Mouse (Mus musculus): ENCODE measurements around the gene Stub1. TPM values are rescaled to one million over a fixed set of nuclear protein-coding genes. Genes with fewer than 3 reads are reported as not detected.
A peak's percentile ranks its signal among the peaks of the same experiment; 100 is the strongest.

The Stub1 gene
- polyA plus RNA-seq, 1 experiment from 2014 or later = 296 TPM

GRCm38 (mm10) chr17:25877741-25878610 lies 44.8 kb upstream of the Stub1 start:
- H3K27ac ChIP-seq (ENCODE audit: low read depth, low read length) = no peak overlapping the region
- DNase-seq (ENCODE audit: low spot score, missing footprints) (no peak), ATAC-seq (ENCODE audit: low FRiP score) (no peak)
- no peak overlapping the region for H3K9ac ChIP-seq (ENCODE audit: low read length)
- H3K9me3 ChIP-seq (ENCODE audit: control insufficient read depth, low read length) = no peaks in the 10 kb centered on the region
- H3K4me2 ChIP-seq = no peak overlapping the region
- peaks cover 45% of the 10 kb centered on the region for H3K4me1 ChIP-seq (ENCODE audit: control insufficient read depth, insufficient read depth, low read length)
- WGBS = 93% methylated on average over 32 of the region's 32 CpGs
- no peaks in the 10 kb centered on the region for H3K36me3 ChIP-seq (ENCODE audit: control insufficient read depth, insufficient read depth, low read length)
- no peak overlapping the region for H3K4me3 ChIP-seq (ENCODE audit: low read depth, low read length)
- no peaks in the 10 kb centered on the region for H3K27me3 ChIP-seq (ENCODE audit: control insufficient read depth, insufficient read depth, low read length)

DNA sequence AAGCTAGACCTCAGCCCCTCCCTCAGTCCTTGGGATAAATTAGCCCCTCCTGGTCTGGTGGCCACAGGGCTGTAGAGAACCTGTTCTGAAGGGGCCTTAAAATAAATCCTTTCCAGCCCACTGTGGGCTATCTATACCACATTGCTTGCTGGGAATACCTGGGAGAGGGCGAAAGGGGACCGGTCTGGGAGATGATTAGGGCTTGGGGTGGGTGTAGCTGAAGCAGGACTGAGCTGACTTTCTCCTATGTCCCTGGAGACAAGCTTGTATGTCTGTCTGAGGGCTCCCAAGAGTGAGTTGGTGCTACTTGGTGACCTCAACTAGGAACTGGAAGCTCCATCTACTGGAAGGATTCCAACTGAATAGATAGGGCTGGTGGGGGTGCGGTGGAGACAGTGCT lies 43.8 kb upstream of the Stub1 start:
- 92% methylated on average over 3 of the region's 3 CpGs for WGBS
- no peak overlapping the region for H3K4me2 ChIP-seq
- H3K9ac ChIP-seq (ENCODE audit: low read length) = no peak overlapping the region; the same call in 1 of the 2 replicates
- H3K4me3 ChIP-seq (ENCODE audit: low read depth, low read length) = no peak overlapping the region
- no peak for DNase-seq (ENCODE audit: low spot score, missing footprints)
- H3K4me1 ChIP-seq (ENCODE audit: control insufficient read depth, insufficient read depth, low read length) = peaks cover 38% of the 10 kb centered on the region
- H3K27me3 ChIP-seq (ENCODE audit: control insufficient read depth, insufficient read depth, low read length) = no peaks in the 10 kb centered on the region
- ATAC-seq (ENCODE audit: low FRiP score) = no peak
- H3K9me3 ChIP-seq (ENCODE audit: control insufficient read depth, low read length) = no peaks in the 10 kb centered on the region
- no peak overlapping the region for H3K27ac ChIP-seq (ENCODE audit: low read depth, low read length)
- no peaks in the 10 kb centered on the region for H3K36me3 ChIP-seq (ENCODE audit: control insufficient read depth, insufficient read depth, low read length)

DNA sequence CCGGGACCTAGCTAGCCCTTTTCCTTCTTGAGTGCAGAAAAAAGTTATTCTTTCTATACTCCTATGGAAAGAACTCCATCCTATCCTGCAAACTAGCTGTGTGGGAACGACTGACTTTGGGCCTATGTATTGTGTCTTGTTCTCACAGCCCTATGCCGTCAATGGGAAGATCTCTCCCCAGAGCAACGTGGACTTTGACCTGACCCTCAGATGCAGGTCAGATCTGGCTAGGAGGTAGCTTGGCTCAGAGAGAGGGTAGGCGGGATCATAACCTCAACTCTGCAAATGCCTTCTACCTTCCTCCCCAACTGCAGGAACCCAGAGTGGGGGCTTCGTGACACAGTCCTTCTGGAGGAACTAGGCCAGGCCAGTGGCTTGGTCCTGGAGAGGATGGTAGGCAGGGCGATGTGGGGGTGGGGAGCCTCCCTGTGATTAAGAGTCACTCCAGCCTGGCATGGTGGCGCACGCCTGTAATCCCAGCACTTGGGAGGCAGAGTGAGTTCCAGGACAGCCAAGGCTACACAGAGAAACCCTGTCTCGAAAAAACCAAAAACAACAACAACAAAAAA lies 43.2 kb upstream of the Stub1 start:
- Histone ChIP-seq H3K4me1 (ENCODE audit: control insufficient read depth, insufficient read depth, low read length) (peaks cover 32% of the 10 kb centered on the region), H3K4me3 (ENCODE audit: low read depth, low read length) (peak overlapping the region; percentile 80), H3K27ac (ENCODE audit: low read depth, low read length) (no peak overlapping the region), H3K9ac (ENCODE audit: low read length) (peak overlapping the region; percentile 78), H3K36me3 (ENCODE audit: control insufficient read depth, insufficient read depth, low read length) (no peaks in the 10 kb centered on the region), H3K9me3 (ENCODE audit: control insufficient read depth, low read length) (no peaks in the 10 kb centered on the region), H3K27me3 (ENCODE audit: control insufficient read depth, insufficient read depth, low read length) (no peaks in the 10 kb centered on the region), H3K4me2 (peak overlapping the region; percentile 90)
- DNase-seq (ENCODE audit: low spot score, missing footprints) = peak; percentile 84
- WGBS = 53% methylated on average over 10 of the region's 10 CpGs
- ATAC-seq (ENCODE audit: low FRiP score) = no peak

DNA sequence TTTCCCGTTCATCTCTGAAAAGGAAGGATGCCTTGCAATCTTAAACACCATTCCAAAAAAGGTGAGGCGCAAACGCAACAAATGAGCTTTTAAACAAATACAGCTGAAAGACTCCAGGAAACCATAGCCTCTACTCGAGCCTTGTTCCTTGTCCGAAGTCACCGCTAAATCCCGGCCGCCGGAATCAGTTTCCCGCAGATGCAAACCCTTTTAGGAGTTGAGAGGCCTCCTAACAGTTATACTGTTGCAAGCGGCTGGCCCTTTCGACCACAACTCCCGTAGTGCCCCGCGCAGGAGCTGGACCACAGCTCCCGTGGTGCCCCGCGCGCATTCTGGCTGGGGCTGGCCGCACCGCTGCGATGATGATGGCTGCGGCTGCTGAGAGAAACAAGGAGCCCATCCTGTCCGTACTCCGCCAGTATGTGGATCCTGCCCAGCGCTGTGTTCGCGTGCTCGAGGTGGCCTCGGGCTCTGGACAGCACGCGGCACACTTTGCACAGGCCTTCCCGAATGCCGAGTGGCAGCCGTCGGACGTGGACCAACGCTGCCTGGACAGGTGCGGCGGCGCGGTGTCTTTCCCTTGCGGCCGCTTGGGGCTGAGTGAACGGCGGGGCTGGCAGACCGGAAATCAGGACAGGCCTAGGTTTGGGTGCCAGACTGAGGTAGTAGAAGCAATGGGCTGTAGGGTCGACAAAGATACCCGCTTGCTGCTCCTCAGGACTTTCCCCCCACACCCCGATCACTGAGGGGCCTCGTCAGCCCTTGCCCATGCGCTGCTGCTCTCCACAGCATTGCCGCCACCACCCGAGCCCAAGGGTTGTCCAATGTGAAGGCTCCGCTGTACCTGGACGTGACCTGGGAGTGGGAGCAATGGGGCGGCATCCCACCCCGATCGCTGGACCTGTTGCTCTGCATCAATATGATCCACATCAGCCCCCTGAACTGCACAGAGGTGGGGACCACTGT lies 42.2 kb upstream of the Stub1 start:
- Histone ChIP-seq H3K27me3 (ENCODE audit: control insufficient read depth, insufficient read depth, low read length) (no peaks in the 10 kb centered on the region), H3K27ac (ENCODE audit: low read depth, low read length) (peak overlapping the region; percentile 85), H3K4me3 (ENCODE audit: low read depth, low read length) (peak overlapping the region; percentile 80), H3K36me3 (ENCODE audit: control insufficient read depth, insufficient read depth, low read length) (no peaks in the 10 kb centered on the region), H3K9me3 (ENCODE audit: control insufficient read depth, low read length) (no peaks in the 10 kb centered on the region), H3K4me2 (peak overlapping the region; percentile 90), H3K9ac (ENCODE audit: low read length) (peak overlapping the region; percentile 78), H3K4me1 (ENCODE audit: control insufficient read depth, insufficient read depth, low read length) (peaks cover 23% of the 10 kb centered on the region)
- peak; percentile 90 for ATAC-seq (ENCODE audit: low FRiP score)
- DNase-seq (ENCODE audit: low spot score, missing footprints) = peak; percentile 98
- WGBS = 1% methylated on average over 59 of the region's 59 CpGs

DNA sequence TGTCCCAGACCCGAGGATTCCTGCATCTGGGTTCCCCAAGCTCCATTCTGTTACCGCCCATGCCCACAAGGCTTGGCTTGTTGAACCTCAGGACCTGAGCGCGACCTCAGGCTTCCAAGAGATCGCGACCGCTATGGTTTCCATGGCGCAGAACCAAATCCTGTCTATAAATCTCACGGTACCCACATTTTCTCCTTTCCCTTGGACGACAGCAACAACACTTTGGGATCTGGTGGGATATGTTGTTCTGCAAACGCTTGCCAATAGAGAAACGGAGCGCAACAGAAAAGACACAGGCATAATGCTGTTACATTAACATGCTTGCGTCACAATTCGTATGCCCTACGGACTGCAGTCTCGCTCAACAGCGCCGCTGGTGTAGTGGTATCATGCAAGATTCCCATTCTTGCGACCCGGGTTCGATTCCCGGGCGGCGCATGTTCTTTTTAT lies 41.5 kb upstream of the Stub1 start, which contains the start of gene Mettl26:
Gene Mettl26 (plus strand): TSS at position 354 of the 450 bp plus-strand sequence.
- WGBS = under 1% methylated on average over 25 of the region's 25 CpGs

GRCm38 (mm10) chr17:25874148-25874720 lies 41.0 kb upstream of the Stub1 start:
- ATAC-seq (ENCODE audit: low FRiP score) = peak; percentile 17; the same call in 1 of the 2 replicates
- H3K4me1 ChIP-seq (ENCODE audit: control insufficient read depth, insufficient read depth, low read length) = peaks cover 14% of the 10 kb centered on the region

More for the DNA sequence above, 41.5 kb upstream of the Stub1 start, which contains the start of gene Mettl26:
- H3K36me3 ChIP-seq (ENCODE audit: control insufficient read depth, insufficient read depth, low read length) = no peaks in the 10 kb centered on the region
- H3K4me2 ChIP-seq = peak within 1 kb of the TSS; percentile 90
- ATAC-seq (ENCODE audit: low FRiP score) (peak; percentile 73), DNase-seq (ENCODE audit: low spot score, missing footprints) (peak; percentile 100)
- H3K9ac ChIP-seq (ENCODE audit: low read length) = peak within 1 kb of the TSS; percentile 78
- no peaks in the 10 kb centered on the region for H3K9me3 ChIP-seq (ENCODE audit: control insufficient read depth, low read length)
- peaks cover 16% of the 10 kb centered on the region for H3K4me1 ChIP-seq (ENCODE audit: control insufficient read depth, insufficient read depth, low read length)
- H3K27ac ChIP-seq (ENCODE audit: low read depth, low read length) = peak within 1 kb of the TSS; percentile 85
- H3K27me3 ChIP-seq (ENCODE audit: control insufficient read depth, insufficient read depth, low read length) = no peaks in the 10 kb centered on the region
- peak within 1 kb of the TSS; percentile 80 for H3K4me3 ChIP-seq (ENCODE audit: low read depth, low read length)

DNA sequence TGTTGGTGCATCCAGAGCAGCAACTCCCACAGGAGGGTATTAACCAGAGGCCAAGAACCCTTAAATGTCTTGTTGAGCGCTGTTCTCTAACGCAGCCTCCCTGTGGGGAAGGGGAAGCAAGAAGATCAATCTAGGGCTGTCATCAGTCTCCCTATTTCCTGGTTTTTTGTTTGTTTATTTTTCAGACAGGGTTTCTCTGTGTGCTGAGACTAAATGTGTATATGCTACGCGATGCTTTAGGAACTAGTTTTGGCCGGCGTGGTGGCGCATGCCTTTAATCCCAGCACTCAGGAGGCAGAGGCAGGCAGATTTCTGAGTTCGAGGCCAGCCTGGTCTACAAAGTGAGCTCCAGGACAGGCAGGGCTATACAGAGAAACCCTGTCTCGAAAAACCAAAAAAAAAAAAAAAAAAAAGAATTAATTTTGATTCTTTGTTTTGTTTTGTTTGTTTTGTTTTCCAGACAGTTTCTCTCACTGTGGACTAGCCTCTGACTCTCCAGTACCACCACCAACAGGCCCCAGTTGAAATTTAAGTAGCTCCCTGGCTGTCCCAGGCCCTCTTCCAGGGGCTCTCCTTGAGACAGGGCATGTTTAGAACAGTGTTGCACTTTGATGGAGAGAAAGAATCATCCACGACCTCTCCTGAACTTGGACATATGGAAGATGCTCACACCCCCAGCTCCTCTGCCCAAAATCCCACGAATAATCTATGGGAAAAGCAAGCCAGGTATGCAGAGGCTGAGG lies 40.4 kb upstream of the Stub1 start:
- WGBS = 83% methylated on average over 11 of the region's 11 CpGs
- Histone ChIP-seq H3K9ac (ENCODE audit: low read length) (peak overlapping the region; percentile 57; the same call in 1 of the 2 replicates), H3K27me3 (ENCODE audit: control insufficient read depth, insufficient read depth, low read length) (no peaks in the 10 kb centered on the region), H3K4me3 (ENCODE audit: low read depth, low read length) (peak overlapping the region; percentile 80; the same call in 1 of the 2 replicates), H3K4me1 (ENCODE audit: control insufficient read depth, insufficient read depth, low read length) (peaks cover 18% of the 10 kb centered on the region), H3K27ac (ENCODE audit: low read depth, low read length) (no peak overlapping the region), H3K36me3 (ENCODE audit: control insufficient read depth, insufficient read depth, low read length) (no peaks in the 10 kb centered on the region), H3K9me3 (ENCODE audit: control insufficient read depth, low read length) (no peaks in the 10 kb centered on the region), H3K4me2 (peak overlapping the region; percentile 90)
- ATAC-seq (ENCODE audit: low FRiP score) (no peak), DNase-seq (ENCODE audit: low spot score, missing footprints) (no peak)

More at GRCm38 (mm10) chr17:25874148-25874720, 41.0 kb upstream of the Stub1 start:
- no peaks in the 10 kb centered on the region for H3K27me3 ChIP-seq (ENCODE audit: control insufficient read depth, insufficient read depth, low read length)
- H3K4me3 ChIP-seq (ENCODE audit: low read depth, low read length) = peak overlapping the region; percentile 80
- peak overlapping the region; percentile 90 for H3K4me2 ChIP-seq
- H3K9ac ChIP-seq (ENCODE audit: low read length) = peak overlapping the region; percentile 57
- no peak for DNase-seq (ENCODE audit: low spot score, missing footprints)
- peak overlapping the region; percentile 49; the same call in 1 of the 2 replicates for H3K27ac ChIP-seq (ENCODE audit: low read depth, low read length)
- no peaks in the 10 kb centered on the region for H3K36me3 ChIP-seq (ENCODE audit: control insufficient read depth, insufficient read depth, low read length)
- H3K9me3 ChIP-seq (ENCODE audit: control insufficient read depth, low read length) = no peaks in the 10 kb centered on the region
- WGBS = 9% methylated on average over 14 of the region's 14 CpGs

DNA sequence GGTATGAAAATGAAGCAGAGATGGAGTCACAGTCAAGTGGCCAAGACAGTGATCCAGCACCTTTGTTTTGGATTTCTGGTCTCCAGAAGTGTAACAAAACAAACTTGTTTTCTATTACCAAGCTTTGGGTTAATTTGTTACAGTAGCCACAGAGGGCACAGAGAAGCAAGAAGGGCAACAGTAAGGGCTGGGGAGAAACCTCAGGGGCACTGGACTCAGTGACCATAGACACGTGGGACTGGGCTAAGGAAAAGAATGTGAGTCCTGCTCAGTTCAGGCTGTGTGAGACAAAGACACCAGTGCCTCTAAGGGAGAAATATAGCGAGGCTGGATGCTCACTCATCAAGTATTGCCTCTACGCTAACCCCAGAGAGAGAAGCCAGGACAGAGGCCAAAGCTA lies 39.5 kb upstream of the Stub1 start:
- H3K36me3 ChIP-seq (ENCODE audit: control insufficient read depth, insufficient read depth, low read length) = no peaks in the 10 kb centered on the region
- peaks cover 23% of the 10 kb centered on the region for H3K4me1 ChIP-seq (ENCODE audit: control insufficient read depth, insufficient read depth, low read length)
- no peak overlapping the region for H3K4me3 ChIP-seq (ENCODE audit: low read depth, low read length)
- H3K9ac ChIP-seq (ENCODE audit: low read length) = no peak overlapping the region
- WGBS = 87% methylated on average over 3 of the region's 3 CpGs
- H3K4me2 ChIP-seq = no peak overlapping the region
- no peak for ATAC-seq (ENCODE audit: low FRiP score)
- DNase-seq (ENCODE audit: low spot score, missing footprints) = no peak
- no peaks in the 10 kb centered on the region for H3K9me3 ChIP-seq (ENCODE audit: control insufficient read depth, low read length)
- H3K27ac ChIP-seq (ENCODE audit: low read depth, low read length) = no peak overlapping the region
- H3K27me3 ChIP-seq (ENCODE audit: control insufficient read depth, insufficient read depth, low read length) = no peaks in the 10 kb centered on the region
